Mouse (Mus musculus) embryonic facial prominence, embryonic 14.5 days (tissue): ENCODE measurements around the gene Diras1. TPM values are rescaled to one million over a fixed set of nuclear protein-coding genes. Genes with fewer than 3 reads are reported as not detected.
A peak's percentile ranks its signal among the peaks of the same experiment; 100 is the strongest.
"Not testable (repeated sequence)": the region's sequence is repeated elsewhere in the genome, so short reads cannot be mapped to it uniquely, and the experiment has no call there.

ENCODE experiments used
- ATAC-seq: fragments of 200-750 bp; cut with Nextera tagmentation; 2 replicates; pipeline ENCODE4 v1.8.0; 2017; ENCODE audit warnings: low read depth, moderate number of reproducible peaks, moderate TSS enrichment
- DNase-seq: peaks from one replicate; pipeline ENCODE4 v3.0.0-alpha.2; 2015; ENCODE audit warnings: low spot score
- H3K27ac ChIP-seq: fragments of 300-500 bp; sonication (generic); replicated peaks from 2 replicates; pipeline ENCODE4 v1.5.1; 2014; ENCODE audit warnings: low read depth, mild to moderate bottlenecking, low read length, moderate library complexity
- H3K27me3 ChIP-seq: fragments of 300-500 bp; sonication (generic); replicated peaks from 2 replicates; pipeline ENCODE4 v1.6.1; 2014; ENCODE audit warnings: low read length; ENCODE audit not compliant: control insufficient read depth, insufficient read depth
- H3K36me3 ChIP-seq: fragments of 300-500 bp; sonication (generic); 2 replicates; pipeline ENCODE4 v1.6.1; 2014; ENCODE audit warnings: low read length, mixed read lengths; ENCODE audit not compliant: control insufficient read depth, insufficient read depth
- H3K4me1 ChIP-seq: fragments of 300-500 bp; sonication (generic); 2 replicates; pipeline ENCODE4 v1.6.1; 2014; ENCODE audit warnings: antibody characterized with exemption, low read length; ENCODE audit not compliant: control insufficient read depth, insufficient read depth
- H3K4me2 ChIP-seq: fragments of 300-500 bp; sonication (generic); 2 replicates; pipeline ENCODE4 v1.6.1; 2014; ENCODE audit warnings: low read depth, mild to moderate bottlenecking, low read length, moderate library complexity, mixed read lengths
- H3K4me3 ChIP-seq: fragments of 300-500 bp; sonication (generic); 2 replicates; pipeline ENCODE4 v1.5.1; 2014; ENCODE audit warnings: low read depth, mild to moderate bottlenecking, low read length
- H3K9ac ChIP-seq: fragments of 300-500 bp; sonication (generic); 2 replicates; pipeline ENCODE4 v1.6.1; 2014; ENCODE audit warnings: low read depth, mild to moderate bottlenecking, low read length, moderate library complexity, mixed read lengths
- H3K9me3 ChIP-seq: fragments of 300-500 bp; sonication (generic); 2 replicates; pipeline ENCODE4 v1.6.1; 2016; ENCODE audit warnings: low read length; ENCODE audit not compliant: control insufficient read depth
- WGBS: fragments of 180-500 bp; shearing (Covaris S2); extraction: QIAGEN DNeasy Blood & Tissue Kit; methylation state at CpG from one replicate; pipeline ENCODE4 v1.1.7; 2014; 5-methylcytosine and 5-hydroxymethylcytosine counted together
- polyA plus RNA-seq: library from polyadenylated mRNA; unstranded; fragments of >200 nt; fragmentation: Nextera tagmentation; extraction: Ambion mirVana; gene quantifications from 2 replicates; pipeline ENCODE4 v1.2.1, GENCODE M21; 2014

Gene Diras1
- polyA plus RNA-seq, result 0.95 and 1.1 TPM in 2 replicates

- no peak for DNase-seq
- no peak within 1 kb of the TSS for H3K27ac ChIP-seq
- H3K9ac ChIP-seq, result peak within 1 kb of the TSS; percentile 35
- H3K4me1 ChIP-seq, result no peaks in the 10 kb centered on the region
- 49% methylated on average over 12 of the region's 12 CpGs for WGBS
- H3K4me2 ChIP-seq, result peak within 1 kb of the TSS; percentile 56
- H3K9me3 ChIP-seq, result no peaks in the 10 kb centered on the region
- peaks cover 7% of the 10 kb centered on the region; the same call in 1 of the 2 replicates for H3K36me3 ChIP-seq
- H3K4me3 ChIP-seq, result peak within 1 kb of the TSS; percentile 23
- no peak for ATAC-seq
- H3K27me3 ChIP-seq, result peaks cover 36% of the 10 kb centered on the region
Observed at GRCm38 (mm10) chr10:81025639-81026275, at the start of gene Diras1. TSS of gene Diras1 (minus strand) at chr10:81025662.

GRCm38 (mm10) chr10:81073464-81073863 is 48.0 kb upstream of the Diras1 start:
- no peak overlapping the region for H3K27ac ChIP-seq
- H3K4me2 ChIP-seq, result no peak overlapping the region
- WGBS, result 66% methylated on average over 7 of the region's 7 CpGs
- no peaks in the 10 kb centered on the region for H3K27me3 ChIP-seq
- H3K36me3 ChIP-seq, result peaks cover 54% of the 10 kb centered on the region
- H3K9me3 ChIP-seq, result no peaks in the 10 kb centered on the region
- no peak for ATAC-seq
- no peak for DNase-seq
- no peak overlapping the region for H3K9ac ChIP-seq
- peaks cover 9% of the 10 kb centered on the region for H3K4me1 ChIP-seq
- H3K4me3 ChIP-seq, result no peak overlapping the region

- ATAC-seq (no peak), DNase-seq (peak; percentile 51)
- Histone ChIP-seq H3K36me3 (peaks cover 42% of the 10 kb centered on the region), H3K4me2 (no peak overlapping the region), H3K27ac (no peak overlapping the region), H3K27me3 (no peaks in the 10 kb centered on the region), H3K9ac (no peak overlapping the region), H3K4me1 (peaks cover 9% of the 10 kb centered on the region), H3K9me3 (no peaks in the 10 kb centered on the region), H3K4me3 (no peak overlapping the region)
- 90% methylated on average over 8 of the region's 8 CpGs for WGBS
Observed at GRCm38 (mm10) chr10:81072290-81072689, 46.8 kb upstream of the Diras1 start.

GRCm38 (mm10) chr10:81069836-81070235 is 44.4 kb upstream of the Diras1 start, which contains the start of gene Thop1:
TSS of gene Thop1 (plus strand) at chr10:81070035.
- Histone ChIP-seq H3K36me3 (peaks cover 20% of the 10 kb centered on the region), H3K27me3 (no peaks in the 10 kb centered on the region), H3K4me1 (peaks cover 9% of the 10 kb centered on the region), H3K4me2 (peak within 1 kb of the TSS; percentile 64), H3K27ac (peak within 1 kb of the TSS; percentile 57; the same call in 1 of the 2 replicates), H3K9me3 (no peaks in the 10 kb centered on the region), H3K4me3 (peak within 1 kb of the TSS; percentile 79), H3K9ac (peak within 1 kb of the TSS; percentile 84)
- DNase-seq (peak; percentile 100), ATAC-seq (peak; percentile 96)
- WGBS, result 0% methylated on average over 27 of the region's 35 CpGs

- H3K36me3 ChIP-seq, result peaks cover 9% of the 10 kb centered on the region
- peaks cover 9% of the 10 kb centered on the region for H3K4me1 ChIP-seq
- no peaks in the 10 kb centered on the region for H3K9me3 ChIP-seq
- no peak for ATAC-seq
- no peak overlapping the region for H3K27ac ChIP-seq
- H3K9ac ChIP-seq, result no peak overlapping the region
- no peak for DNase-seq
- no peak overlapping the region for H3K4me3 ChIP-seq
- 75% methylated on average over 5 of the region's 5 CpGs for whole genome bisulfite sequencing
- no peaks in the 10 kb centered on the region for H3K27me3 ChIP-seq
- H3K4me2 ChIP-seq, result no peak overlapping the region
Observed at GRCm38 (mm10) chr10:81068706-81069105, 43.2 kb upstream of the Diras1 start.

- not testable (repeated sequence) for H3K4me2 ChIP-seq, H3K9me3 ChIP-seq, H3K27me3 ChIP-seq, H3K4me3 ChIP-seq, H3K36me3 ChIP-seq, DNase-seq, H3K27ac ChIP-seq, ATAC-seq, H3K9ac ChIP-seq, H3K4me1 ChIP-seq
- WGBS, result 81% methylated on average over 8 of the region's 8 CpGs
Observed at GRCm38 (mm10) chr10:81064519-81064918, 39.1 kb upstream of the Diras1 start.

GRCm38 (mm10) chr10:81062710-81063109 is 37.2 kb upstream of the Diras1 start:
- no peak overlapping the region for H3K27ac ChIP-seq
- ATAC-seq, result no peak
- no peaks in the 10 kb centered on the region for H3K27me3 ChIP-seq
- no peak for DNase-seq
- H3K4me2 ChIP-seq, result no peak overlapping the region
- H3K4me1 ChIP-seq, result peaks cover 14% of the 10 kb centered on the region; the same call in 1 of the 2 replicates
- H3K4me3 ChIP-seq, result no peak overlapping the region
- no peaks in the 10 kb centered on the region for H3K36me3 ChIP-seq
- WGBS, result 57% methylated on average over 4 of the region's 4 CpGs
- no peak overlapping the region for H3K9ac ChIP-seq
- H3K9me3 ChIP-seq, result no peaks in the 10 kb centered on the region

- ATAC-seq, result peak; percentile 96
- Histone ChIP-seq H3K27me3 (no peaks in the 10 kb centered on the region), H3K4me3 (peak within 1 kb of the TSS; percentile 86), H3K9me3 (no peaks in the 10 kb centered on the region), H3K9ac (peak within 1 kb of the TSS; percentile 92), H3K4me2 (peak within 1 kb of the TSS; percentile 94), H3K4me1 (peaks cover 14% of the 10 kb centered on the region; the same call in 1 of the 2 replicates), H3K36me3 (no peaks in the 10 kb centered on the region), H3K27ac (no peak within 1 kb of the TSS; the same call in 1 of the 2 replicates)
- DNase-seq, result peak; percentile 100
- WGBS, result under 1% methylated on average over 42 of the region's 48 CpGs
Observed at GRCm38 (mm10) chr10:81059603-81060543, 34.4 kb upstream of the Diras1 start, which contains the start of gene Sgta. TSS of gene Sgta (minus strand) at chr10:81060181.
